Mouse (Mus musculus) G1E (cell line): ENCODE results near the gene Wdhd1.

Source experiments
- CTCF ChIP-seq: IDR thresholded peaks from 2 replicates; pipeline ENCODE4 v1.5.1; 2012; ENCODE audit warnings: low read depth, low read length, inconsistent platforms, mixed read lengths
- TAL1 ChIP-seq: conservative IDR thresholded peaks from 2 replicates; pipeline ENCODE4 v1.6.1; 2012; ENCODE audit warnings: low read depth, low read length, inconsistent platforms, mixed read lengths

DNA sequence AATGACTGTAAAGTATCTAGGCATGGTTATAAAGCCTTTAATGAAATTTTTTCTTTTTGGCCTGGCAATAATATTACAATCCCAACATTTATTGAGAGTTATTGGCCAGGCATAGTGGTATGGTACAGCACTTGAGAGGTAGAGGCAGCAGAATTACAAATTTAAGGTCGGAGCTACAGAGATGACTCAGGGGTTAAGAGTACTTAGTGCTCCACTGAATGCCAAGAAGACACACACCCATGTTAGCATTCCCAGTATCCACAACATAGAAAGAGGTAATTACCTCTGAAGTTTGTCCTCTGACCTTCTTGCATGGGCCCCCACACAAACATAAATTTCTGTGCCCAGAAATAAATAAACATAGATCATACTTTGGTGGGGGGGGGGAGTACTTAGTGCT lies 32.4 kb upstream of the Wdhd1 start:
- TF ChIP-seq CTCF (no peak), TAL1 (no peak)
